Mouse (Mus musculus) CH12.LX (cell line): ENCODE measurements around the gene Cox7a2. TPM values are rescaled to one million over a fixed set of nuclear protein-coding genes. Genes with fewer than 3 reads are reported as not detected.

ENCODE experiments used
- DNase-seq: peaks from one replicate; pipeline ENCODE4 v3.0.0-alpha.2; 2013; ENCODE audit errors: extremely low read depth
- H3K27ac ChIP-seq: 2 replicates; pipeline ENCODE4 v1.5.1; 2012; ENCODE audit warnings: low read depth, mild to moderate bottlenecking, control low read depth, moderate library complexity; ENCODE audit not compliant: insufficient read depth
- H3K27me3 ChIP-seq: replicated peaks from 2 replicates; pipeline ENCODE3; 2012; ENCODE audit warnings: inconsistent platforms
- H3K36me3 ChIP-seq, 2 experiments: replicated peaks in 1 of 2; 2 replicates each; pipeline versions ENCODE3 to v1.6.1; 2012; ENCODE audit warnings: inconsistent platforms in 1 of 2, low read length in 1 of 2, mild to moderate bottlenecking in 1 of 2, mixed read lengths in 1 of 2, moderate library complexity in 1 of 2; ENCODE audit not compliant: control insufficient read depth in 1 of 2, insufficient read depth in 1 of 2
- H3K4me1 ChIP-seq, 2 experiments: 2 replicates each; pipeline ENCODE4 v1.6.1; 2012; ENCODE audit warnings: inconsistent platforms in 1 of 2, moderate library complexity in 1 of 2; ENCODE audit not compliant: insufficient read depth in 2 of 2, control insufficient read depth in 1 of 2
- H3K4me2 ChIP-seq: 2 replicates; pipeline ENCODE4 v1.6.1; 2012; ENCODE audit warnings: low read depth, mild to moderate bottlenecking, control low read depth; ENCODE audit not compliant: poor library complexity, insufficient read depth, severe bottlenecking
- H3K4me3 ChIP-seq, 3 experiments: fragments of 150-350 bp in 1 of 3; sonication (generic) in 1 of 3; replicated peaks in 1 of 3; 2 replicates each; pipeline versions ENCODE3 to v1.5.1; 2011 to 2012; ENCODE audit warnings: low read depth in 2 of 3, low read length in 2 of 3, mild to moderate bottlenecking in 2 of 3, moderate library complexity in 2 of 3, control low read depth in 1 of 3, improper control_type of control experiment in 1 of 3, inconsistent platforms in 1 of 3, mixed read lengths in 1 of 3; ENCODE audit not compliant: poor library complexity in 1 of 3
- H3K79me2 ChIP-seq: replicated peaks from 2 replicates; pipeline ENCODE4 v1.6.1; 2012; ENCODE audit warnings: mild to moderate bottlenecking, moderate library complexity; ENCODE audit not compliant: control insufficient read depth, poor library complexity, insufficient read depth, severe bottlenecking; ENCODE audit errors: extremely low read depth
- H3K9ac ChIP-seq: 2 replicates; pipeline ENCODE4 v1.6.1; 2012; ENCODE audit warnings: low read depth, mild to moderate bottlenecking, control low read depth, moderate library complexity; ENCODE audit not compliant: insufficient read depth
- H3K9me3 ChIP-seq: replicated peaks from 2 replicates; pipeline ENCODE3; 2012; ENCODE audit warnings: low read length, inconsistent platforms, mixed read lengths
- BHLHE40 ChIP-seq: IDR thresholded peaks from 2 replicates; pipeline ENCODE4 v1.6.1; 2011; ENCODE audit warnings: mild to moderate bottlenecking, low read depth, low read length, improper control_type of control experiment
- CHD2 ChIP-seq: IDR thresholded peaks from 2 replicates; pipeline ENCODE4 v1.6.1; 2011; ENCODE audit warnings: low read length, improper control_type of control experiment
- CTCF ChIP-seq, 2 experiments: IDR thresholded peaks in 1 of 2; conservative IDR thresholded peaks in 1 of 2; 2 replicates each; pipeline ENCODE4 v1.5.1; 2011 to 2012; ENCODE audit warnings: low read depth in 2 of 2, low read length in 2 of 2, improper control_type of control experiment in 1 of 2, inconsistent platforms in 1 of 2, mild to moderate bottlenecking in 1 of 2, moderate library complexity in 1 of 2
- E2F4 ChIP-seq: IDR thresholded peaks from 2 replicates; pipeline ENCODE4 v1.6.1; 2011; ENCODE audit warnings: low read depth, low read length, improper control_type of control experiment; ENCODE audit not compliant: insufficient replicate concordance
- ELF1 ChIP-seq: IDR thresholded peaks from 2 replicates; pipeline ENCODE4 v1.6.1; 2014; ENCODE audit warnings: low read depth, mild to moderate bottlenecking, inconsistent platforms, low read length, improper control_type of control experiment
- ETS1 ChIP-seq: conservative IDR thresholded peaks from 2 replicates; pipeline ENCODE4 v1.6.1; 2012; ENCODE audit warnings: low read depth, mild to moderate bottlenecking, inconsistent platforms, low read length, improper control_type of control experiment, moderate library complexity
- GABPA ChIP-seq: IDR thresholded peaks from 2 replicates; pipeline ENCODE4 v1.6.1; 2012; ENCODE audit warnings: low read depth, low read length, improper control_type of control experiment, inconsistent platforms; ENCODE audit not compliant: insufficient replicate concordance
- HCFC1 ChIP-seq: IDR thresholded peaks from 2 replicates; pipeline ENCODE4 v1.6.1; 2012; ENCODE audit warnings: low read depth, mild to moderate bottlenecking, inconsistent platforms, low read length, improper control_type of control experiment
- IRF4 ChIP-seq: IDR thresholded peaks from 2 replicates; pipeline ENCODE4 v1.6.1; 2014; ENCODE audit warnings: low read depth, mild to moderate bottlenecking, inconsistent platforms, low read length, improper control_type of control experiment
- JUN ChIP-seq: IDR thresholded peaks from 2 replicates; pipeline ENCODE4 v1.6.1; 2011; ENCODE audit warnings: low read depth, mild to moderate bottlenecking, low read length, improper control_type of control experiment, moderate library complexity; ENCODE audit not compliant: insufficient read depth
- JUND ChIP-seq: conservative IDR thresholded peaks from 2 replicates; pipeline ENCODE4 v1.6.1; 2011; ENCODE audit warnings: low read depth, low read length, improper control_type of control experiment
- KAT2A ChIP-seq: IDR thresholded peaks from 2 replicates; pipeline ENCODE4 v1.6.1; 2012; ENCODE audit warnings: low read length, improper control_type of control experiment, inconsistent platforms; ENCODE audit not compliant: insufficient replicate concordance
- MAFK ChIP-seq: IDR thresholded peaks from 2 replicates; pipeline ENCODE4 v1.6.1; 2011; ENCODE audit warnings: low read length, improper control_type of control experiment; ENCODE audit not compliant: insufficient replicate concordance
- MXI1 ChIP-seq: IDR thresholded peaks from 2 replicates; pipeline ENCODE4 v1.6.1; 2011; ENCODE audit warnings: mild to moderate bottlenecking, low read depth, low read length, improper control_type of control experiment
- MYC ChIP-seq: IDR thresholded peaks from 2 replicates; pipeline ENCODE4 v1.6.1; 2011; ENCODE audit warnings: low read depth, mild to moderate bottlenecking, improper control_type of control experiment, low read length
- POLR2A ChIP-seq: IDR thresholded peaks from 2 replicates; pipeline ENCODE4 v1.6.1; 2011; ENCODE audit warnings: low read depth, mild to moderate bottlenecking, improper control_type of control experiment, low read length
- POLR2AphosphoS2 ChIP-seq: IDR thresholded peaks from 2 replicates; pipeline ENCODE4 v1.6.1; 2011; ENCODE audit warnings: low read depth, low read length, improper control_type of control experiment
- RAD21 ChIP-seq: IDR thresholded peaks from 2 replicates; pipeline ENCODE4 v1.6.1; 2011; ENCODE audit warnings: low read depth, mild to moderate bottlenecking, low read length, improper control_type of control experiment, moderate library complexity
- RCOR1 ChIP-seq: conservative IDR thresholded peaks from 2 replicates; pipeline ENCODE4 v1.6.1; 2012; ENCODE audit warnings: low read depth, mild to moderate bottlenecking, inconsistent platforms, low read length, improper control_type of control experiment
- SMC3 ChIP-seq: IDR thresholded peaks from 2 replicates; pipeline ENCODE4 v1.6.1; 2011; ENCODE audit warnings: low read depth, low read length, improper control_type of control experiment
- TBP ChIP-seq: conservative IDR thresholded peaks from 2 replicates; pipeline ENCODE4 v1.6.1; 2011; ENCODE audit warnings: low read depth, low read length, improper control_type of control experiment
- USF1 ChIP-seq: IDR thresholded peaks from 2 replicates; pipeline ENCODE4 v1.6.1; 2014; ENCODE audit warnings: low read depth, mild to moderate bottlenecking, inconsistent platforms, low read length, improper control_type of control experiment
- ZMIZ1 ChIP-seq: IDR thresholded peaks from 2 replicates; pipeline ENCODE4 v1.6.1; 2012; ENCODE audit warnings: low read depth, mild to moderate bottlenecking, inconsistent platforms, low read length, improper control_type of control experiment
- ZNF384 ChIP-seq: IDR thresholded peaks from 2 replicates; pipeline ENCODE4 v1.6.1; 2012; ENCODE audit warnings: low read depth, low read length, improper control_type of control experiment, inconsistent platforms
- dilution Hi-C: fragments of 300-500 bp; cut with MboI; formaldehyde crosslinking; loops from 2 replicates; pipeline ENCODE4 v1.14.3; 2020; ENCODE audit warnings: low sequenced_read_pairs; ENCODE audit not compliant: extremely low pct_unique_long_range_greater_than_20kb, extremely low pct_ligation_motif_present
- in situ Hi-C: fragments of 300-500 bp; cut with MboI; formaldehyde crosslinking; loops from 3 replicates; pipeline ENCODE4 v1.14.3; 2019; ENCODE audit warnings: low sequenced_read_pairs, low pct_ligation_motif_present, low pct_unique_long_range_greater_than_20kb, mixed read lengths
- polyA plus RNA-seq: library from polyadenylated mRNA; unstranded; fragments of >175 nt; gene quantifications from 2 replicates; pipeline ENCODE4 v1.2.1, GENCODE M21; 2012; ENCODE audit warnings: low read depth; ENCODE audit not compliant: insufficient read length
- total RNA-seq, 2 experiments: library from RNA; depleted of rRNA; stranded (reverse); fragments of 300-350 nt in 1 of 2; fragments of >200 nt in 1 of 2; gene quantifications; 2 replicates each; pipeline ENCODE4 v1.2.3; 2012 to 2014

The Cox7a2 gene
- total and polyA plus RNA-seq, 3 experiments, result 307 to 597 (median 393) TPM

GRCm38 (mm10) chr9:79784439-79784838, 24.8 kb upstream of the Cox7a2 start:
- H3K9me3 ChIP-seq, result no peaks in the 10 kb centered on the region
- no peak overlapping the region for H3K9ac ChIP-seq
- H3K4me3 ChIP-seq, result no peak overlapping the region
- H3K79me2 ChIP-seq, result peaks cover 24% of the 10 kb centered on the region
- no peaks in the 10 kb centered on the region for H3K27me3 ChIP-seq
- dilution Hi-C loops, result no loop called here
- no peak overlapping the region for H3K27ac ChIP-seq
- peaks cover 0 to 26% of the 10 kb centered on the region in 2 experiments; a peak in 2 of 4 replicates for H3K4me1 ChIP-seq
- in situ Hi-C loops, result no loop called here
- no peak for TF ChIP-seq USF1
- no peak for TF ChIP-seq CHD2
- no peak for TF ChIP-seq MXI1
- TF ChIP-seq IRF4, result no peak
- TF ChIP-seq ZMIZ1, result no peak
- TF ChIP-seq HCFC1, result no peak
- no peak for TF ChIP-seq MAFK
- TF ChIP-seq POLR2A, result no peak
- TF ChIP-seq POLR2AphosphoS2, result no peak
- no peak for TF ChIP-seq TBP
- no peak for TF ChIP-seq GABPA
- no peak for TF ChIP-seq MYC
- TF ChIP-seq RCOR1, result no peak
- TF ChIP-seq JUN, result no peak
- TF ChIP-seq RAD21, result no peak
- TF ChIP-seq ELF1, result no peak
- no peak for TF ChIP-seq BHLHE40
- no peak for TF ChIP-seq ETS1
- TF ChIP-seq E2F4, result no peak
- TF ChIP-seq JUND, result no peak
- peaks cover 0 to 9% of the 10 kb centered on the region in 2 experiments for H3K36me3 ChIP-seq
- DNase-seq, result no peak
- no peak overlapping the region for H3K4me2 ChIP-seq

- in situ Hi-C loops (no loop called here), dilution Hi-C loops (no loop called here)
- H3K4me2 ChIP-seq, result no peak overlapping the region
- H3K79me2 ChIP-seq, result peaks cover 6% of the 10 kb centered on the region
- peaks cover 2 to 32% of the 10 kb centered on the region in 2 experiments for H3K36me3 ChIP-seq
- H3K4me3 ChIP-seq, result no peak overlapping the region
- peaks cover 0 to 2% of the 10 kb centered on the region in 2 experiments; a peak in 1 of 4 replicates for H3K4me1 ChIP-seq
- H3K9ac ChIP-seq, result no peak overlapping the region
- H3K9me3 ChIP-seq, result no peaks in the 10 kb centered on the region
- no peaks in the 10 kb centered on the region for H3K27me3 ChIP-seq
- no peak overlapping the region for H3K27ac ChIP-seq
- TF ChIP-seq CTCF (conservative IDR thresholded peaks at IDR 0.05 in 1 of 2, IDR thresholded peaks at IDR 0.05 in 1 of 2; ENCODE audit: low read depth in 2 of 2, low read length in 2 of 2) (peak; percentile 10 to 58; a peak in 3 of 4 replicates), ZNF384 (no peak), RAD21 (peak; percentile 63), SMC3 (peak; percentile 30), KAT2A (no peak)
- DNase-seq, result no peak
Measured at GRCm38 (mm10) chr9:79779354-79779753, 19.7 kb upstream of the Cox7a2 start.
